Mouse (Mus musculus) stomach, embryonic 15.5 days (tissue): ENCODE measurements around the gene Gm48552. TPM values are rescaled to one million over a fixed set of nuclear protein-coding genes. Genes with fewer than 3 reads are reported as not detected.

Source experiments
- ATAC-seq: fragments of 200-750 bp; cut with Nextera tagmentation; 2 replicates; pipeline ENCODE4 v1.8.0; 2017; ENCODE audit warnings: low read depth, moderate number of reproducible peaks, moderate TSS enrichment; ENCODE audit not compliant: insufficient read depth, low FRiP score
- H3K27ac ChIP-seq: fragments of 300-500 bp; sonication (generic); 2 replicates; pipeline ENCODE4 v1.5.1; 2015; ENCODE audit warnings: mild to moderate bottlenecking, inconsistent platforms
- H3K27me3 ChIP-seq: fragments of 300-500 bp; sonication (generic); replicated peaks from 2 replicates; pipeline ENCODE4 v1.6.1; 2015; ENCODE audit warnings: inconsistent platforms
- H3K36me3 ChIP-seq: fragments of 300-500 bp; sonication (generic); 2 replicates; pipeline ENCODE4 v1.6.1; 2015; ENCODE audit warnings: inconsistent platforms
- H3K4me1 ChIP-seq: fragments of 300-500 bp; sonication (generic); 2 replicates; pipeline ENCODE4 v1.6.1; 2015; ENCODE audit warnings: inconsistent platforms
- H3K4me2 ChIP-seq: fragments of 300-500 bp; sonication (generic); 2 replicates; pipeline ENCODE4 v1.6.1; 2015; ENCODE audit warnings: mild to moderate bottlenecking, inconsistent platforms
- H3K4me3 ChIP-seq: fragments of 300-500 bp; sonication (generic); replicated peaks from 2 replicates; pipeline ENCODE4 v1.5.1; 2015; ENCODE audit warnings: inconsistent platforms
- H3K9ac ChIP-seq: fragments of 300-500 bp; sonication (generic); 2 replicates; pipeline ENCODE4 v1.6.1; 2015; ENCODE audit warnings: inconsistent platforms
- H3K9me3 ChIP-seq: fragments of 300-500 bp; sonication (generic); 2 replicates; pipeline ENCODE4 v1.6.1; 2016; ENCODE audit warnings: inconsistent platforms
- WGBS: fragments of 180-500 bp; shearing (Covaris S2); methylation state at CpG from one replicate; pipeline ENCODE4 v1.1.7; 2015; 5-methylcytosine and 5-hydroxymethylcytosine counted together
- polyA plus RNA-seq: library from polyadenylated mRNA; unstranded; fragments of >200 nt; fragmentation: Nextera tagmentation; extraction: Ambion mirVana; gene quantifications from 2 replicates; pipeline ENCODE4 v1.2.1, GENCODE M21; 2015

Gm48552 gene
- polyA plus RNA-seq, 1 experiment from 2014 or later = 1.4 TPM

DNA sequence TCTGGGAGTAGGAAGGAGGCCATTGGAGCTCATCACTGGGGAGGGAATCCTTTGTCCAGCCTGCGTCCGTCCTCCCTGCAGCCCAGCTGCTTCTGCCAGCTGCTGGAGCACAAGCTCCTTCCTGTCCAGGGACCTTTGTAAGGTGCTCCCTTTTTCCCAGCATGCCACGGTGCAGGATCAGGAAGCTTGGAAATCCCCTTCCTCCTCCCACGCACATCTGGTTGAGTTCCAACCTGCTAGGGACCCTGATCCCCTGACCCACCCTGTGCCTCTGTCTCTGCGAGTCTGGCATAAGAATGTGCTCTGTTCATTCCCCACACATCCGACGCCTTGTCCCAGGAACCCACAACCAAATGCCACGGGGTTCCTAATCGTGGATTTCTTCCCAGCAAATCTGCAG is 22.2 kb downstream of the Gm48552 start:
- H3K9ac ChIP-seq = no peak overlapping the region
- 58% methylated on average over 9 of the region's 9 CpGs for WGBS
- no peak overlapping the region for H3K4me3 ChIP-seq
- H3K27ac ChIP-seq = peak overlapping the region; percentile 84
- peaks cover 10% of the 10 kb centered on the region; the same call in 1 of the 2 replicates for H3K36me3 ChIP-seq
- H3K4me2 ChIP-seq = no peak overlapping the region
- H3K4me1 ChIP-seq = peaks cover 89% of the 10 kb centered on the region
- H3K27me3 ChIP-seq = 0 out of 2 replicates have a peak, but pooled peaks cover 4% of the 10 kb centered on the region
- no peak for ATAC-seq
- no peaks in the 10 kb centered on the region for H3K9me3 ChIP-seq

DNA sequence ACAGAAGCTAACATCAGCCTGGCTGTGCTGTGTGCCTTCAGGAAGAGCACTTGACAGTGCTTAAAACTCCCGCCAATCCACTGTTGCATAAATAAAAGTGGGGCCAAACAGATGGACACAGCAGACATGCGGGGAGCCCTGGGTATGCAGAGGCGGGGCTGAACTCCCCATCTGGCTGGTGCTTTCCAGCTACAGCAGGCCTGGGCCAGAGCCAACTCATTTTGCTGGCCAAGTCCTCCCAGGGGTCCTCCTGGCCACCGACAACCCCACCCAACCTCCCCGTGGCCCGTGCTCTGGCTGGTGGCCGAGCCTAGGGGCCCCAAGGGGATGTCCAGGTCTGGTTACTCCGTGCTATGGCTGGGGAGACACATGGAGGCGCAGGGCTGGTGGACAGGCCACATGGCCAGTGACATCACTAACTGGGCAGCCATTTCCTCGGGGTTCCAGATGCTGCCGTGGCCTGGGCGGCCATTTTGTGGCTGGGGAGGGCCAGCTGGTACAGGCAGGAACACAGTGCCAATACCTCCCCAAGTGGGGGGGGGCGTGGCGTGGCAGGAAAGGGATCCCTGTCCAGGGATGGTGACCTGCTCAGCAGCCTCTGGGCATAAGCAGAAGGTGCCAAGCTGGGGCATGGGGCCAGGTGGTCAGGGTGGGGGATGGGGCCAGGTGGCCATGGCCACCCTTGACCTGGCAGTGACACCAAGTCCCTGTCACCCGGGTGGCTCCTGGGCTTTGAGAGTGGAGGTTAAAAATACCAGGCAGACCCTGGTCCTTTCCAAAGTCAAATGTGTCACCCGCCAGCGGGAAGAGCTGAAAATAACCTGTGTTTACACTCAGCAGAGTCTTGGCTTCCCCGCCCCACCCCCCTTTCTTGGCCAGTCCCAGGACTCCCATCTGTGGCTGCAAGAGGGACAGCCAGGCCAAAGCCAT is 22.9 kb downstream of the Gm48552 start:
- 40% methylated on average over 18 of the region's 18 CpGs for WGBS
- peaks cover 96% of the 10 kb centered on the region for H3K4me1 ChIP-seq
- peak; percentile 6; the same call in 1 of the 2 replicates for ATAC-seq

DNA sequence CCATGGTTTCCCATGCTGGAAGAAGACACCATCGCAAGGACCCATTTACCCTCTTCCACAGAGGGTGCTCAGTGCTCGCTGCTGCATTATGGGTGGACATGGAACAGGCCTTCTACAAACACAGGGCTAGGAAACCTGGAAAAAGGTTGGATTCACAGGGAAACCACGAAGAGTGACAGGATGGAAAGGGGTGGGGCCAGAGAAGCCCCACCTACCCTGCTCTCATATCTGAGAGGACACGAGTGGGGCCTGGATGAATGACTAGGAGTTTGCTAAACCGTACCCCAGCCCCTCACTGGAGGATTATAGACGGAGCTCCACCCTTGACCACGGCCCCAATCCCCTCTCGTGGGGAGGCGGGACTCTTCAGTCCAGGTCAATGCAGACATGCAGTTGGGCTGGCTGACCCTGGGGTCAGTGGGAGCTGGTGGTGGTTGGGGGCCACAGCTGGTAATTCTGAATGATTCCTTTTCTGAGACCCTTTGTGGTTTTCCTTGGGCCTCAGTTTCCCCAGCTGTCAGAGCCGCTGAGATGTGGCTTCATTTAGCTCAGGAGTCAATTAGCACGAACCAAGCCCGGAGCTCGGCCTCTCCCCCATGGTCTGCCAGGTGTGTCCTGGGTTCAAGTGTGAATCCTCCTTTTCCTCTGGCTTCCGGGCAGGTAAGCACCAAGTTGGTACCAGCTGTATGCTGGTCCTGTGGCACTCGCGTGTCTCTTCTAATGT is 23.9 kb downstream of the Gm48552 start:
- H3K27me3 ChIP-seq = 0 out of 2 replicates have a peak, but pooled peaks cover 4% of the 10 kb centered on the region
- H3K9me3 ChIP-seq = no peaks in the 10 kb centered on the region
- ATAC-seq = no peak
- no peak overlapping the region for H3K4me3 ChIP-seq
- peak overlapping the region; percentile 84 for H3K27ac ChIP-seq
- no peak overlapping the region for H3K4me2 ChIP-seq
- peaks cover 96% of the 10 kb centered on the region for H3K4me1 ChIP-seq
- peaks cover 7% of the 10 kb centered on the region; the same call in 1 of the 2 replicates for H3K36me3 ChIP-seq
- whole genome bisulfite sequencing = 72% methylated on average over 16 of the region's 16 CpGs
- no peak overlapping the region for H3K9ac ChIP-seq

More for the DNA sequence above, 22.9 kb downstream of the Gm48552 start:
- Histone ChIP-seq H3K27ac (peak overlapping the region; percentile 84), H3K9me3 (no peaks in the 10 kb centered on the region), H3K36me3 (peaks cover 10% of the 10 kb centered on the region; the same call in 1 of the 2 replicates), H3K27me3 (0 out of 2 replicates have a peak, but pooled peaks cover 4% of the 10 kb centered on the region), H3K4me2 (peak overlapping the region; percentile 14), H3K4me3 (no peak overlapping the region), H3K9ac (no peak overlapping the region)

DNA sequence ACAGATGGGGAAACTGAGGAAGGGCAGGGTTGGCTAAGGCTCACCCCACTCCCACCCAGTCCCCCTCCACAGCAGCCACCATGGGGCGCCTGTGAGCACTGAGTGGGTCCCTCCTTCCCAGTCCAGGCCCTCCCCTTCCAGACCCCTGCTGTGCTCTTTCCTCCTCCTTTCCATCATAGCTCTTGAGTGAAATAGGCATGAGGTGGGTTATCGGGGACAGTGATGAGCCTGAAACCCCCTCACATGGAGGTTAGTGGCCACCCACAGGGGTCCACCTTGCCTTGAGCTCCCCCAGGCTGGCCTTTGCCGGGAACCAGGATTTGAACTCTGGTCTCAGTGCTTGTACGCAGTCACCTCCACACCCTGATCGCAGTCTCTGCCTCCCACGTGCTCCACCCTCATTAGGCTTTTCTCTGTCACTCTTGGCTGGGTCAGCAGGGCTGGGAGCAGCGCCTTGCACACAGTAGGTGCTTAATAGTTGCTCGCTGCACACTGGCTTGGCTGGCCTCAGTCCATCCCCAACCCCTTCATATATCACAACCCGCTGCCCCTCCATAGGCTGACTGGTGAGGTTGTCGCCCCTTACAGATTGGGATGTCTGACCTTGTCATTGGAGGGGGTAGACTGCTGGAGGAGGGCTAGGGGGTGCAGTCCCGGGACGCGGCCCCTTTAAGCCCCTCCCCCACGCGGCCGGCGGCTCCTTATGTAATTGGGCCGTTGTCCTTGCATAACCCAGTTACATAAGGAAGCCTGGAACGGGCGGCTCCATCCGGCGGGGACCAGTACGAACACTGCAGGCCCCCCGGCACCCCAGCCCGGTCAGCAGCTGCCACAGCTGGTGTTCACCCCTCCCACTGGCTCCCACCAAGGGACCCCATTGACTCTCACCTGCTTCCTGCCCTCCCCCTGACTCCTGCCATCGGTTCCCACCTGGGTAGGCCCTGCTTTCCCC is 24.8 kb downstream of the Gm48552 start:
- Histone ChIP-seq H3K4me3 (peak overlapping the region; percentile 19; the same call in 1 of the 2 replicates), H3K9me3 (no peaks in the 10 kb centered on the region), H3K27me3 (no peaks in the 10 kb centered on the region), H3K9ac (no peak overlapping the region), H3K4me1 (peaks cover 96% of the 10 kb centered on the region), H3K27ac (peak overlapping the region; percentile 84), H3K4me2 (peak overlapping the region; percentile 43; the same call in 1 of the 2 replicates), H3K36me3 (no peaks in the 10 kb centered on the region)
- no peak for ATAC-seq
- WGBS = 27% methylated on average over 26 of the region's 26 CpGs

DNA sequence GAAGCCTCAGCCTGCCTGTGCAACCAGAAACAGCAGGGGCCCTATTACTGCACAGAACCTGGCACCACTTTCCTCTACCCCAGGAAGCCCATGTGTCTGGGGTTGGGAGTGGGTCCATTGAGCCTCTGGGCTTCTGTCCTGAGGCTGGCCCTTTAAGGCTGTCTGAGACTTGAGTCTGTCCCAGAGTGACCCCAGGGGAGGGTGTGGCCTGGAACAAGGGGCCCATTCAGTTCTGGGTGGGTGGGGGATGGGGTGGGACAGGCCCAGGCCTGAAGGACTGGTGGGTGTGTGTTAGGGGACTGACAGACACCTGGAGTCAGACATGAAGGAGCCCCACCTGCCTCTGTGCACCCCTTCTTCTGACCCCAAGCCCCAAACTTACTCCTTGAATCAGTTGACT is 25.9 kb downstream of the Gm48552 start:
- no peak for ATAC-seq
- peaks cover 93% of the 10 kb centered on the region for H3K4me1 ChIP-seq
- peak overlapping the region; percentile 43; the same call in 1 of the 2 replicates for H3K4me2 ChIP-seq
- no peak overlapping the region for H3K9ac ChIP-seq
- H3K27ac ChIP-seq = peak overlapping the region; percentile 84; the same call in 1 of the 2 replicates
- H3K4me3 ChIP-seq = no peak overlapping the region
- H3K9me3 ChIP-seq = no peaks in the 10 kb centered on the region
- no peaks in the 10 kb centered on the region for H3K27me3 ChIP-seq
- 0 out of 2 replicates have a peak, but pooled peaks cover 5% of the 10 kb centered on the region for H3K36me3 ChIP-seq

DNA sequence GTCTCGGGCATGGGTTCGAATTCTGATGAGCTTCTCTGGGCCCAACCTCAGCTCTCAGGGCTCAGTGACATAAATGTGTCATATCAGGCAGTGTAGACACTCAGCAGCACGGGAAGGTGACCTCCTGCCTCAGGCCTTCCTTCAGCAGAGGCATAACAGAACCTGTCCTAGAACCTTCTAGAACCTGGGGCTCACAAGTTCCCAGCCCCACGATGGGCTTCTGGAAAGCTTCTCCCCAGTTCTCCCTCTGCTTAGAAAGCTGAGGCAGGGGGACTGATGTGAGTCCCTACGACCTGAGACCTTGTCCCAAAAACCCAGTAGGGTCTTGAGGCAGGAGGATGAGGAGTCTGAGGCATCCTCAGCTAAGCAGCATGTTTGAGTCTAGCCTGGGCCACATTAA is 26.3 kb downstream of the Gm48552 start:
- H3K4me1 ChIP-seq = peaks cover 91% of the 10 kb centered on the region
- 0 out of 2 replicates have a peak, but pooled peaks cover 5% of the 10 kb centered on the region for H3K36me3 ChIP-seq
- H3K4me3 ChIP-seq = no peak overlapping the region
- H3K27me3 ChIP-seq = no peaks in the 10 kb centered on the region
- no peaks in the 10 kb centered on the region for H3K9me3 ChIP-seq
- 80% methylated on average over 5 of the region's 5 CpGs for WGBS
- 0 out of 2 replicates have a peak overlapping the region, but pooled peaks have one; percentile 43 for H3K4me2 ChIP-seq
- ATAC-seq = no peak
- peak overlapping the region; percentile 84; the same call in 1 of the 2 replicates for H3K27ac ChIP-seq
- no peak overlapping the region for H3K9ac ChIP-seq

DNA sequence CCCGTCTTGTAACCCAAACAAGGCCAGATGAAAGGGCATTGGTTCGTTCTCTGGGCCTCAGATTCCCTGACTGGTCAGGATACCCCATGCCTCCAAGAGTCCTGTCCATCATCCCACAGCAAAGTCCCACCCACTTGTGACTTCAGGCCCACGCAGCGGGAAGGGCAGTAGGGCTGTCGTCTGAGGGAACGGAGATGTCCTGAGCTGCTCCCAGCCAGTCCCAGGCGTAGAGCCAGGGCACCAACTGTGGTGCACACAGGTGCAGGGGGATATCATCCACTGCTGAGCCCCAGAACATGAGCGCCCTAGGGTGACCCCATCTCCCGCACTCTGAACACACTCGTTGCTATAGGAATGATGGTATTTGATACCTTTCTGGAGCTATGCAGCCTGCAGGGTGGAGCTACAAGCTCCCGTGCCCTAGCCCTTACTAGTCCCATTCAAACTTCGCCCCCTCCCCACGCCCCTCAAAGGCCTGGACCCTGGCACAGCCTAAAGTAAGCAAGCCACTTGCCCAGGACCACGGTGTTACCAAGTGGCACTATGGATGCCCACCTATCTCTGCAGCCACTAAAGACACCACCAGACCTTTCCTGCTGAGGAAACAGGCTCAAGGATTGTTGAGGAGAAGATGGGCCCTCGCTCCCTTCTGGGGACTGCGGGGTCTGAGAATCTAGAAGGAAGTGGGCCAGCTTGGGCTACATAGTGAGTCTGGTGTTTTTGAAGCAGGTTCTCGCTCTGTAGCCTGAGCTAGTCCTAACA is 26.9 kb downstream of the Gm48552 start:
- Histone ChIP-seq H3K4me2 (no peak overlapping the region), H3K9me3 (no peaks in the 10 kb centered on the region), H3K9ac (no peak overlapping the region), H3K27ac (peak overlapping the region; percentile 85; the same call in 1 of the 2 replicates), H3K36me3 (0 out of 2 replicates have a peak, but pooled peaks cover 5% of the 10 kb centered on the region), H3K27me3 (no peaks in the 10 kb centered on the region), H3K4me1 (peaks cover 85% of the 10 kb centered on the region), H3K4me3 (no peak overlapping the region)
- ATAC-seq = no peak
- 64% methylated on average over 17 of the region's 17 CpGs for WGBS

DNA sequence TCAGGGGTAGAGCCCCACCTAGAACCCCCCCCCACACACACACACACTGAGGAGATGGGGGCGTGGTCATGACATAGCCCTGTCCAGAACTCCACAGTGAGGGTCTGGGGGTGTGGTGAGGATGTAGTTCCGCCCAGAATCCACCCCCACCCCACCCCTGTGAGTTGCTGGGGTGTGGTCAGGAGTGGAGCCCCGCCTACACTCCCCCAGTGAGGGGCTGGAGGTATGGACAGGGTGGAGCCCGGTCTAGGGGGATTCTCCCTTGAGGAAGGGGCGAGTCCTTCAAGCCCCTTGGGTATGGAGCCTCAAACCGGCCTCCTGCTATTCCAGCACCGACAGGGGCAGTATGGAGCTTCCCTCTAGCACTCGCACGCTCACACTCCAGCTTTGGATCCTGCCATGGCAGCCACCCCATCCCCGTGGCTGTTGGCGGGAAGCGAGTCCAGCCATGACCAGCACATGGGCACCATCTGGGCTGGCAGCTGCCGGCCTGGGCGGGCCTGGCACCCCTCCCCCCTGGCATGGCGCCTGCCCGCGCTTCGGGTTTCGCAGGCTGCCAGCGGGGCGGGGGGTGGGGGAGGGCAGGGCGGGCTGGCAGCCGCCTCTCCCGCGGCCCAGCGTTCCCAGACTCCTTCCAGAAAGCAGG is 27.9 kb downstream of the Gm48552 start:
- Histone ChIP-seq H3K9me3 (no peaks in the 10 kb centered on the region), H3K4me2 (peak overlapping the region; percentile 76), H3K27ac (peak overlapping the region; percentile 85), H3K4me1 (peaks cover 75% of the 10 kb centered on the region), H3K9ac (no peak overlapping the region), H3K36me3 (0 out of 2 replicates have a peak, but pooled peaks cover 5% of the 10 kb centered on the region), H3K27me3 (no peaks in the 10 kb centered on the region), H3K4me3 (peak overlapping the region; percentile 32)
- WGBS = 3% methylated on average over 26 of the region's 26 CpGs
- peak; percentile 72 for ATAC-seq

DNA sequence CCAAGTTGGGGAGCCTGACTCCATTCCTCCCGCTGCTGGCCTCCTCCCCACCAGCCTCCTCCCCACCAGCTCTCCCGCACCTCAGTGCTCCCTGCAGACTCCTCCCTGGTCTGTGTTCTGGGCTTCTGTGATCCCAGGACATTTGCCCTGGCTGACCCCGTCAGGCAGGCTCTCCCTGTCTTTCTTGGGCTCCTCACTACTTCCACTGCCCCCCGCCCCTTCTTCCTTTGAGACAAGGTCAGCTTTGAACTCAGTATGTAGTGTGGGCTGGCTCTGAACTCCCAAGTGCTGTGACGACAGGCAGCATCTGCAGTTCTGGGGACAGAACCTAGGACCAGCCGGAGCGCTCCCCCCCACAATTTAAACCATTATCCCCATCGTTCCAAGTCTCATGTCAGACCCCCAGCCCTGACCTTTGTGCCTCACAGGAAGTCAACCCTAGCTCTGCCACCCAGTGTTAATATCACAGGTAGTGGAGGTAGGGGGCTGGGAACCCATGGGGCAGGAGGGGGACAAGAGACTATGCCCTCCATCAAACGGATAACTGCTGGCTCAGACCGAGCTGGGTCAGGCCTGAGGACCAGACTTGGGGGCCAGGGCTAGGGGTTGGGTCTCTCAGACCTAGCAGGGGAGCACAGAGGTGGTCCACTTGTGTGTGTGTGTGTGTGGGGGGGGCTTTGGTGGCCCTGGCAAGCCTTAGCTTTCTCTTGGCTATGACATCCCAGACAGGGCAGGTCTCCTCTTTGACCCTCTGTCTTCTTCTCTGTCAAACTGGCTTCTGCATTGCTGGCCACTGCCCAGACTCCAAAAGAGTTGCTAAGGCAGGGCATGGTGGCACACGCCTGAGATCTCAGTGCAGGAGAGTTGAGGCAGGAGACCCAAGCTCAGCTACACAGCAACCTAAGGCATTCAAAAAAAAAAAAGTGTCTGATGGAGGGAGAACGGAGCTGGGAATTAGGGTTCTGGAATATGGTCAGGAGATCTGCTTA is 28.7 kb downstream of the Gm48552 start:
- ATAC-seq = no peak
- no peaks in the 10 kb centered on the region for H3K9me3 ChIP-seq
- no peaks in the 10 kb centered on the region for H3K27me3 ChIP-seq
- peak overlapping the region; percentile 12; the same call in 1 of the 2 replicates for H3K9ac ChIP-seq
- peak overlapping the region; percentile 32 for H3K4me3 ChIP-seq
- H3K36me3 ChIP-seq = 0 out of 2 replicates have a peak, but pooled peaks cover 5% of the 10 kb centered on the region
- 51% methylated on average over 12 of the region's 12 CpGs for WGBS
- peak overlapping the region; percentile 76 for H3K4me2 ChIP-seq
- H3K27ac ChIP-seq = peak overlapping the region; percentile 85
- peaks cover 67% of the 10 kb centered on the region for H3K4me1 ChIP-seq
